Mouse (Mus musculus): ENCODE results near the gene Agrn.

DNA sequence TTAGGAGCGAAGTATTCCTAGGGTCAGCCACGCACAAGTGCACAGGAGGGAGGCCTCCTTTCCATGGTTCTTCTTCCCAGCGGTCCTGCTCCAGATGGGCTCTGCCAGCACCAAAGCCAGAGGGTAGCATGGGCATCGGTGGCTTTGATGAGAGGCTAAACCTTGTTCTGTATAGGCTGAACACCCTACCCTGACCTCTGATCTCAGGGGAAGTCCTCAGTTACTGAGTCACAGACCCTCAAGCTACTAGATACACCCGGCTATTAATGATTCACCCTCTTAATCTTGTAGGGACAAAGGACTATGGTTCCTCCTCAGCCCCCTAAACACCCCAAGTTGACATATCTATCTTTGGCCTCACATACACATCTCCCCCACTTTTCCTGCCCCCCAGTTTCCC is 3.4 kb downstream of the Agrn start:
- TF ChIP-seq RAD21 (IDR thresholded peaks at IDR 0.05; ENCODE audit: low read depth, low read length) (no peak), CTCF (conservative IDR thresholded peaks at IDR 0.05 in 1 of 2, IDR thresholded peaks at IDR 0.05 in 1 of 2; ENCODE audit: low read depth in 2 of 2, low read length in 2 of 2) (no peak), HCFC1 (IDR thresholded peaks at IDR 0.05; ENCODE audit: low read depth, low read length) (no peak), POLR2AphosphoS2 (IDR thresholded peaks at IDR 0.05; ENCODE audit: low read depth, low read length) (no peak), EP300 (IDR thresholded peaks at IDR 0.05; ENCODE audit: low read length) (no peak), ZNF384 (IDR thresholded peaks at IDR 0.05; ENCODE audit: low read depth, low read length) (no peak), POLR2A (IDR thresholded peaks at IDR 0.05; ENCODE audit: low read depth, low read length) (no peak), MAX (IDR thresholded peaks at IDR 0.05; ENCODE audit: low read length) (no peak), USF1 (IDR thresholded peaks at IDR 0.05; ENCODE audit: low read depth, low read length) (no peak), TCF12 (IDR thresholded peaks at IDR 0.05; ENCODE audit: low read depth, low read length) (no peak), CHD1 (IDR thresholded peaks at IDR 0.05; ENCODE audit: low read depth, low read length) (no peak)
